Mouse (Mus musculus) ES-Bruce4 (cell line): ENCODE data around the gene Adat3.

ENCODE experiments used
- CTCF ChIP-seq: IDR thresholded peaks from one replicate; pipeline ENCODE4 v1.8.1; 2011; ENCODE audit warnings: low read depth, low read length
- EP300 ChIP-seq: IDR thresholded peaks from 2 replicates; pipeline ENCODE4 v1.6.1; 2011; ENCODE audit warnings: low read depth, low read length; ENCODE audit not compliant: insufficient read depth

GRCm38 (mm10) chr10:80614351-80614750, 11.7 kb downstream of the Adat3 start:
- TF ChIP-seq EP300 (no peak), CTCF (no peak)
